Mouse (Mus musculus): ENCODE results near the gene Ankrd54. TPM values are rescaled to one million over a fixed set of nuclear protein-coding genes. Genes with fewer than 3 reads are reported as not detected.
A peak's percentile ranks its signal among the peaks of the same experiment; 100 is the strongest.
"Not testable (repeated sequence)": the region's sequence is repeated elsewhere in the genome, so short reads cannot be mapped to it uniquely, and the experiment has no call there.

Gene Ankrd54
- polyA plus RNA-seq, 1 experiment from 2014 or later, result 50.2 TPM

GRCm38 (mm10) chr15:79022671-79023230, 39.9 kb downstream of the Ankrd54 start:
- Histone ChIP-seq H3K4me3 (replicated peaks; ENCODE audit: low read depth, low read length) (no peak overlapping the region), H3K27ac (replicated peaks; ENCODE audit: low read depth, low read length) (no peak overlapping the region), H3K4me1 (ENCODE audit: control insufficient read depth, insufficient read depth, low read length) (peaks cover 13% of the 10 kb centered on the region), H3K27me3 (ENCODE audit: control insufficient read depth, insufficient read depth, low read length) (no peaks in the 10 kb centered on the region), H3K36me3 (ENCODE audit: control insufficient read depth, insufficient read depth, low read length) (no peaks in the 10 kb centered on the region), H3K4me2 (ENCODE audit: low read length) (no peak overlapping the region), H3K9ac (replicated peaks; ENCODE audit: low read length) (peak overlapping the region; percentile 31; the same call in 1 of the 2 replicates), H3K9me3 (ENCODE audit: control insufficient read depth, low read length) (no peaks in the 10 kb centered on the region)
- WGBS, result 75% methylated on average over 10 of the region's 10 CpGs
- DNase-seq (no peak), ATAC-seq (ENCODE audit: low FRiP score, low TSS enrichment) (no peak)

GRCm38 (mm10) chr15:79018886-79019285, 43.8 kb downstream of the Ankrd54 start:
- H3K9me3 ChIP-seq (ENCODE audit: control insufficient read depth, low read length), result no peaks in the 10 kb centered on the region
- no peak overlapping the region for H3K4me3 ChIP-seq (replicated peaks; ENCODE audit: low read depth, low read length)
- peak; percentile 50 for DNase-seq
- no peak overlapping the region for H3K9ac ChIP-seq (replicated peaks; ENCODE audit: low read length)
- no peaks in the 10 kb centered on the region for H3K36me3 ChIP-seq (ENCODE audit: control insufficient read depth, insufficient read depth, low read length)
- WGBS, result 51% methylated on average over 3 of the region's 3 CpGs
- no peak for ATAC-seq (ENCODE audit: low FRiP score, low TSS enrichment)
- H3K4me1 ChIP-seq (ENCODE audit: control insufficient read depth, insufficient read depth, low read length), result no peaks in the 10 kb centered on the region
- no peaks in the 10 kb centered on the region for H3K27me3 ChIP-seq (ENCODE audit: control insufficient read depth, insufficient read depth, low read length)
- no peak overlapping the region for H3K27ac ChIP-seq (replicated peaks; ENCODE audit: low read depth, low read length)
- H3K4me2 ChIP-seq (ENCODE audit: low read length), result no peak overlapping the region

DNA sequence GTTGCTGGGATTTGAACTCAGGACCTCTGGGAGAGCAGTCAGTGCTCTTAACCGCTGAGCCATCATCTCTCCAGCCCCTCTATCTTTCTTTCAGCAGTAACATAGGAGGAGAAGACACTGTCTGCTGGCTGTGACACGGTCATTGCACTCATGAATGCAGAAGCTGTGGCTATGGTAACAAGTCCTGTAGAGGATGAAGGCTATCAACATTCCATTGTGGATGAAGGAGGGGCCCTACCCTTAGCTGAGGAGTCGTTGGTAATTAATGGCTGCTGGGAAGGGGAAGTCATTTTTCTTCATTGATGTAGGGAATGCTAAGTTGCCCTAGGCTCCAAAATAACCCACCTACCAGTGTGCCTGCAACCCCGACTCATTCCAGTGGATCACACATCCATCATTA, 44.5 kb downstream of the Ankrd54 start:
- Histone ChIP-seq H3K9me3 (ENCODE audit: control insufficient read depth, low read length) (no peaks in the 10 kb centered on the region), H3K4me1 (ENCODE audit: control insufficient read depth, insufficient read depth, low read length) (no peaks in the 10 kb centered on the region), H3K4me2 (ENCODE audit: low read length) (no peak overlapping the region), H3K36me3 (ENCODE audit: control insufficient read depth, insufficient read depth, low read length) (no peaks in the 10 kb centered on the region), H3K9ac (replicated peaks; ENCODE audit: low read length) (no peak overlapping the region), H3K27ac (replicated peaks; ENCODE audit: low read depth, low read length) (no peak overlapping the region), H3K4me3 (replicated peaks; ENCODE audit: low read depth, low read length) (no peak overlapping the region), H3K27me3 (ENCODE audit: control insufficient read depth, insufficient read depth, low read length) (no peaks in the 10 kb centered on the region)
- 52% methylated on average over 4 of the region's 4 CpGs for WGBS
- ATAC-seq (ENCODE audit: low FRiP score, low TSS enrichment) (no peak), DNase-seq (no peak)

- WGBS, result 59% methylated on average over 7 of the region's 7 CpGs
- Histone ChIP-seq H3K4me2 (ENCODE audit: low read length) (no peak overlapping the region), H3K36me3 (ENCODE audit: control insufficient read depth, insufficient read depth, low read length) (no peaks in the 10 kb centered on the region), H3K4me1 (ENCODE audit: control insufficient read depth, insufficient read depth, low read length) (no peaks in the 10 kb centered on the region), H3K27me3 (ENCODE audit: control insufficient read depth, insufficient read depth, low read length) (no peaks in the 10 kb centered on the region), H3K27ac (replicated peaks; ENCODE audit: low read depth, low read length) (no peak overlapping the region), H3K9ac (replicated peaks; ENCODE audit: low read length) (no peak overlapping the region), H3K9me3 (ENCODE audit: control insufficient read depth, low read length) (no peaks in the 10 kb centered on the region), H3K4me3 (replicated peaks; ENCODE audit: low read depth, low read length) (no peak overlapping the region)
- DNase-seq (peak; percentile 32), ATAC-seq (ENCODE audit: low FRiP score, low TSS enrichment) (no peak)
These were observed 49.3 kb downstream of the Ankrd54 start for GRCm38 (mm10) chr15:79013382-79013781.

DNA sequence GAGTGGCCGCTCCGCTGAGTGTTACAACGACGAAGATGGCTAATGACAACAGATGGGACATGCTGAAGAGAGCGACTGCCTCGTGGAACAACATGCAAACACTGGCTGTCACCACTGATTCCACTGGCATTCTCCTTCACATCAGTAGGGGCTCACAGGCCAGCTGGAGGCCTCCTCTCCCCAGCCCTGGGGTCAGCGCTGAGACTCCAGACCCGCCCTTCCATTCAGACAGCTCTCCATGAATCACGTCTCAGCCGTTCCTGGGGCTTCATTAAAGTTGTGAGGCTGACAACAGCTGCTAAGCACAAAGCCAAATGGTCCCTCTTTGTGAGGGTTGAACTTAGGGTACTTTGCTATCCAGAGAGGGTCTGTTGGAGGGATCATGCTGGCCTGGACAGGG, 51.1 kb downstream of the Ankrd54 start:
- Histone ChIP-seq H3K9ac (replicated peaks; ENCODE audit: low read length) (no peak overlapping the region), H3K4me2 (ENCODE audit: low read length) (no peak overlapping the region), H3K27me3 (ENCODE audit: control insufficient read depth, insufficient read depth, low read length) (no peaks in the 10 kb centered on the region), H3K4me1 (ENCODE audit: control insufficient read depth, insufficient read depth, low read length) (no peaks in the 10 kb centered on the region), H3K36me3 (ENCODE audit: control insufficient read depth, insufficient read depth, low read length) (peaks cover 4% of the 10 kb centered on the region; the same call in 1 of the 2 replicates), H3K9me3 (ENCODE audit: control insufficient read depth, low read length) (no peaks in the 10 kb centered on the region), H3K27ac (replicated peaks; ENCODE audit: low read depth, low read length) (no peak overlapping the region), H3K4me3 (replicated peaks; ENCODE audit: low read depth, low read length) (no peak overlapping the region)
- WGBS, result 55% methylated on average over 10 of the region's 10 CpGs
- no peak for ATAC-seq (ENCODE audit: low FRiP score, low TSS enrichment)
- no peak for DNase-seq

DNA sequence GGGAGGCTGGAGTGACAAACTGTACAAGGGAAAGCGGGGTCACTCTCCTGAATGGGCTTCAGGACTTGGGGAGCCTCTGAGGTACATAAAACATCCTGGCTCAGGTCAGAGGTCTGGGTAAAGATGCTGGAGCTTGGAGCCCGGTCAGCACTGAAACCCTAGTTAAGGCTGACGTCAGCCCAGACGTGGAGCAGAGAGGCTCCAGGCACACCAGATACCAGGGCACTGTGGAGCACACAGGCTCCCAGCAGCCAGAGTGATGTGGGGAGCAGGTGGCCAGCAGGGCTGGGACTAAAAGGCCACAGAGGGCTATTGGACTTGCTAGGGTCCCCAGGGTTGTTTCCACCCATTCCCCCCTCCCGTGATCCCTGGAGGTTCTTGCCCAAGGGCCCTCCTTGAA, 53.0 kb downstream of the Ankrd54 start:
- 70% methylated on average over 5 of the region's 5 CpGs for WGBS
- DNase-seq, result no peak

DNA sequence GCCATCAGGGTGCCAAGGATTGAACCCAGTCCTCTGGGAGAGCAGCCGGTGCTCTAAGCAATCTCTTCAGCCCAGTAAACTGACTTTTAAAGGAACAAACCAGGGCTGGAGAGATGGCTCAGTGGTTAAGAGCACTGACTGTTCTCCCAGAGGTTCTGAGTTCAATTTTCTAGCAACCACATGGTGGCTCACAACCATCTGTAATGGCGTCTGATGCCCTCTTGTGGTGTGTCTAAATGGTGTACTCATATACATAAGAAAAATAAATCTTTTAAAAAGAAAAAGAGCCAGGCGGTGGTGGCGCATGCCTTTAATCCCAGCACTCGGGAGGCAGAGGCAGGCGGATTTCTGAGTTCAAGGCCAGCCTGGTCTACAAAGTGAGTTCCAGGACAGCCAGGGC, 54.9 kb downstream of the Ankrd54 start:
- H3K4me2 ChIP-seq (ENCODE audit: low read length); H3K4me3 ChIP-seq (replicated peaks; ENCODE audit: low read depth, low read length); H3K27ac ChIP-seq (replicated peaks; ENCODE audit: low read depth, low read length); H3K27me3 ChIP-seq (ENCODE audit: control insufficient read depth, insufficient read depth, low read length); H3K9me3 ChIP-seq (ENCODE audit: control insufficient read depth, low read length); ATAC-seq (ENCODE audit: low FRiP score, low TSS enrichment); H3K4me1 ChIP-seq (ENCODE audit: control insufficient read depth, insufficient read depth, low read length); H3K9ac ChIP-seq (replicated peaks; ENCODE audit: low read length); DNase-seq: not testable (repeated sequence)
- H3K36me3 ChIP-seq (ENCODE audit: control insufficient read depth, insufficient read depth, low read length), result peaks cover 40% of the 10 kb centered on the region
- 94% methylated on average over 6 of the region's 6 CpGs for WGBS

More for the DNA sequence above, 53.0 kb downstream of the Ankrd54 start:
- Histone ChIP-seq H3K4me3 (replicated peaks; ENCODE audit: low read depth, low read length) (no peak overlapping the region), H3K36me3 (ENCODE audit: control insufficient read depth, insufficient read depth, low read length) (peaks cover 22% of the 10 kb centered on the region), H3K9ac (replicated peaks; ENCODE audit: low read length) (no peak overlapping the region), H3K4me1 (ENCODE audit: control insufficient read depth, insufficient read depth, low read length) (no peaks in the 10 kb centered on the region), H3K9me3 (ENCODE audit: control insufficient read depth, low read length) (no peaks in the 10 kb centered on the region), H3K27me3 (ENCODE audit: control insufficient read depth, insufficient read depth, low read length) (no peaks in the 10 kb centered on the region), H3K4me2 (ENCODE audit: low read length) (no peak overlapping the region), H3K27ac (replicated peaks; ENCODE audit: low read depth, low read length) (no peak overlapping the region)
- no peak for ATAC-seq (ENCODE audit: low FRiP score, low TSS enrichment)

- Histone ChIP-seq H3K36me3 (ENCODE audit: control insufficient read depth, insufficient read depth, low read length) (peaks cover 47% of the 10 kb centered on the region), H3K4me1 (ENCODE audit: control insufficient read depth, insufficient read depth, low read length) (no peaks in the 10 kb centered on the region), H3K4me2 (ENCODE audit: low read length) (no peak overlapping the region), H3K9ac (replicated peaks; ENCODE audit: low read length) (no peak overlapping the region), H3K27me3 (ENCODE audit: control insufficient read depth, insufficient read depth, low read length) (no peaks in the 10 kb centered on the region), H3K27ac (replicated peaks; ENCODE audit: low read depth, low read length) (no peak overlapping the region), H3K4me3 (replicated peaks; ENCODE audit: low read depth, low read length) (no peak overlapping the region), H3K9me3 (ENCODE audit: control insufficient read depth, low read length) (no peaks in the 10 kb centered on the region)
- 89% methylated on average over 5 of the region's 5 CpGs for WGBS
- DNase-seq (no peak), ATAC-seq (ENCODE audit: low FRiP score, low TSS enrichment) (no peak)
These were observed 55.6 kb downstream of the Ankrd54 start for GRCm38 (mm10) chr15:79007059-79007458.

GRCm38 (mm10) chr15:79006638-79007037, 56.1 kb downstream of the Ankrd54 start:
- H3K4me3 ChIP-seq (replicated peaks; ENCODE audit: low read depth, low read length), result no peak overlapping the region
- H3K9ac ChIP-seq (replicated peaks; ENCODE audit: low read length), result no peak overlapping the region
- no peaks in the 10 kb centered on the region for H3K27me3 ChIP-seq (ENCODE audit: control insufficient read depth, insufficient read depth, low read length)
- peaks cover 51% of the 10 kb centered on the region for H3K36me3 ChIP-seq (ENCODE audit: control insufficient read depth, insufficient read depth, low read length)
- H3K4me2 ChIP-seq (ENCODE audit: low read length), result no peak overlapping the region
- ATAC-seq (ENCODE audit: low FRiP score, low TSS enrichment), result no peak
- WGBS, result 77% methylated on average over 3 of the region's 3 CpGs
- no peaks in the 10 kb centered on the region for H3K4me1 ChIP-seq (ENCODE audit: control insufficient read depth, insufficient read depth, low read length)
- H3K9me3 ChIP-seq (ENCODE audit: control insufficient read depth, low read length), result no peaks in the 10 kb centered on the region
- peak; percentile 41 for DNase-seq
- no peak overlapping the region for H3K27ac ChIP-seq (replicated peaks; ENCODE audit: low read depth, low read length)
